Mouse (Mus musculus) forebrain, embryonic 16.5 days (tissue): Measurements from ENCODE around the gene Dnah14. TPM values are rescaled to one million over a fixed set of nuclear protein-coding genes. Genes with fewer than 3 reads are reported as not detected.
"Not testable (repeated sequence)": the region's sequence is repeated elsewhere in the genome, so short reads cannot be mapped to it uniquely, and the experiment has no call there.

Experiments
- ATAC-seq: fragments of 200-750 bp; cut with Nextera tagmentation; 2 replicates; pipeline ENCODE4 v1.8.0; 2017; ENCODE audit warnings: mild to moderate bottlenecking, moderate library complexity
- H3K27ac ChIP-seq: fragments of 300-500 bp; sonication (generic); 2 replicates; pipeline ENCODE4 v1.5.1; 2014; ENCODE audit warnings: low read length, control low read depth
- H3K27me3 ChIP-seq: fragments of 300-500 bp; sonication (generic); replicated peaks from 2 replicates; pipeline ENCODE4 v1.6.1; 2014; ENCODE audit warnings: low read length; ENCODE audit not compliant: control insufficient read depth, insufficient read depth
- H3K36me3 ChIP-seq: fragments of 300-500 bp; sonication (generic); 2 replicates; pipeline ENCODE4 v1.6.1; 2014; ENCODE audit not compliant: control insufficient read depth, insufficient read depth
- H3K4me1 ChIP-seq: fragments of 300-500 bp; sonication (generic); replicated peaks from 2 replicates; pipeline ENCODE4 v1.6.1; 2014; ENCODE audit warnings: low read length; ENCODE audit not compliant: control insufficient read depth, insufficient read depth
- H3K4me2 ChIP-seq: fragments of 300-500 bp; sonication (generic); 2 replicates; pipeline ENCODE4 v1.6.1; 2014; ENCODE audit warnings: mild to moderate bottlenecking, low read length, control low read depth
- H3K4me3 ChIP-seq: fragments of 300-500 bp; sonication (generic); replicated peaks from 2 replicates; pipeline ENCODE4 v1.5.1; 2014; ENCODE audit warnings: mild to moderate bottlenecking, low read length, control low read depth
- H3K9ac ChIP-seq: fragments of 300-500 bp; sonication (generic); replicated peaks from 2 replicates; pipeline ENCODE4 v1.6.1; 2014; ENCODE audit warnings: low read depth, low read length, control low read depth
- H3K9me3 ChIP-seq: fragments of 300-500 bp; sonication (generic); 2 replicates; pipeline ENCODE4 v1.6.1; 2016; ENCODE audit warnings: low read length; ENCODE audit not compliant: control insufficient read depth
- WGBS: fragments of 180-500 bp; shearing (Covaris S2); extraction: QIAGEN DNeasy Blood & Tissue Kit; methylation state at CpG from one replicate; pipeline ENCODE4 v1.1.7; 2014; 5-methylcytosine and 5-hydroxymethylcytosine counted together
- polyA plus RNA-seq: library from polyadenylated mRNA; unstranded; fragments of >200 nt; fragmentation: Nextera tagmentation; extraction: Ambion mirVana; gene quantifications from 2 replicates; pipeline ENCODE4 v1.2.1, GENCODE M21; 2015

The Dnah14 gene
- polyA plus RNA-seq, 1 experiment from 2014 or later, result 0.51 TPM

DNA sequence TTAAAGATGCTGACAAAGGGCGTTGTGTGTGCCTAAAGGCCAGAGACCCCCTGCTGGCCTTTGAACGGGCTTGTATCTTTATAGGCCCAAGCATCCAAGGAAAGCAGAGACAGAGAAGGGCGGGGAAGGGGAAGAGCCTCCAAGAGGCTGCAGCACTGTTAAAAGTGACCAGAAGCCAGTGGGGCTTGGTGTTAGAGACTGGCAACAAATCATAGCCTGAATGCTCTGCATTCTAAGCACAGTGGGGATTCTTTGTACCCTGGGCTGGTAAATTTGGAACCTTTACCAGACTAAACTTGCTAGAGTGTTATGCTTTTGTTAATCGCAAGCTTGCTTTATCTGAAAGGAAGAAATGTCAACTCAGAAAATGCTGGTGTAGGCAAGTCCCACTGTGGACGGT is 163.9 kb downstream of the Dnah14 start:
- H3K27ac ChIP-seq, result no peak overlapping the region
- no peaks in the 10 kb centered on the region for H3K9me3 ChIP-seq
- 47% methylated on average over 5 of the region's 5 CpGs for WGBS
- no peak overlapping the region for H3K4me2 ChIP-seq
- no peak for ATAC-seq
- H3K4me1 ChIP-seq, result no peaks in the 10 kb centered on the region
- H3K9ac ChIP-seq, result no peak overlapping the region
- H3K4me3 ChIP-seq, result no peak overlapping the region
- H3K27me3 ChIP-seq, result no peaks in the 10 kb centered on the region
- H3K36me3 ChIP-seq, result no peaks in the 10 kb centered on the region

GRCm38 (mm10) chr1:181742251-181742885 is 166.0 kb downstream of the Dnah14 start:
- no peaks in the 10 kb centered on the region for H3K27me3 ChIP-seq
- H3K4me1 ChIP-seq, result no peaks in the 10 kb centered on the region
- H3K9me3 ChIP-seq, result no peaks in the 10 kb centered on the region
- no peaks in the 10 kb centered on the region for H3K36me3 ChIP-seq
- no peak overlapping the region for H3K27ac ChIP-seq
- no peak overlapping the region for H3K4me3 ChIP-seq
- 39% methylated on average over 4 of the region's 4 CpGs for WGBS
- H3K4me2 ChIP-seq, result no peak overlapping the region
- no peak for ATAC-seq
- no peak overlapping the region for H3K9ac ChIP-seq

- no peaks in the 10 kb centered on the region for H3K9me3 ChIP-seq
- ATAC-seq, result no peak
- H3K4me2 ChIP-seq, result no peak overlapping the region
- H3K4me1 ChIP-seq, result no peaks in the 10 kb centered on the region
- no peak overlapping the region for H3K27ac ChIP-seq
- no peak overlapping the region for H3K9ac ChIP-seq
- H3K4me3 ChIP-seq, result no peak overlapping the region
- WGBS, result 67% methylated on average over 14 of the region's 14 CpGs
- no peaks in the 10 kb centered on the region for H3K36me3 ChIP-seq
- H3K27me3 ChIP-seq, result no peaks in the 10 kb centered on the region
Observed at GRCm38 (mm10) chr1:181769392-181769791, 193.0 kb downstream of the Dnah14 start.

DNA sequence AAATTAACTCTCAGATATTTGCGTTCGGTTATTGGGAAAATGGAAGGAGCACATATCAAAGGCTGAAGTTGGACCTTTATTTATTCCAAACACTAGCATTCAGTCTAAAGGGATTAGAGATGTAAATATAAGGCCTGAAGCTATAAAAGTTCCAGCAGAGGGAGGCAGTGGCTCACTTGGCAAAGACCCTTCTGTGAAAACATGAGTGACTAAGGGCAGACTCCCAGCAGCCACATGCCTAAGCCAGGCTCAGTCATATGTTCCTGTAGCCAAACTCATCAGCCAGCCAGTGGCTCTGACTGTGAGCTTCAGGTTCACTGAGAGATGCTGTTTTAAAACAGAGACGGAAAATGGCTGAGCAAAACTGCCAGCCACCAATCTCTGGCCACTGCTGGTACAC is 195.5 kb downstream of the Dnah14 start:
- no peaks in the 10 kb centered on the region for H3K4me1 ChIP-seq
- no peak for ATAC-seq
- WGBS, result 93% methylated on average over 3 of the region's 3 CpGs

GRCm38 (mm10) chr1:181776541-181776940 is 200.2 kb downstream of the Dnah14 start:
- Histone ChIP-seq H3K4me3 (no peak overlapping the region), H3K27me3 (no peaks in the 10 kb centered on the region), H3K9ac (no peak overlapping the region), H3K4me1 (no peaks in the 10 kb centered on the region), H3K9me3 (no peaks in the 10 kb centered on the region), H3K4me2 (no peak overlapping the region), H3K27ac (no peak overlapping the region), H3K36me3 (no peaks in the 10 kb centered on the region)
- no peak for ATAC-seq
- WGBS, result 77% methylated on average over 1 of the region's 1 CpGs

More for the DNA sequence above, 195.5 kb downstream of the Dnah14 start:
- H3K27me3 ChIP-seq, result no peaks in the 10 kb centered on the region
- no peak overlapping the region for H3K4me2 ChIP-seq
- no peaks in the 10 kb centered on the region for H3K36me3 ChIP-seq
- no peak overlapping the region for H3K27ac ChIP-seq
- H3K9me3 ChIP-seq, result no peaks in the 10 kb centered on the region
- H3K9ac ChIP-seq, result no peak overlapping the region
- no peak overlapping the region for H3K4me3 ChIP-seq

DNA sequence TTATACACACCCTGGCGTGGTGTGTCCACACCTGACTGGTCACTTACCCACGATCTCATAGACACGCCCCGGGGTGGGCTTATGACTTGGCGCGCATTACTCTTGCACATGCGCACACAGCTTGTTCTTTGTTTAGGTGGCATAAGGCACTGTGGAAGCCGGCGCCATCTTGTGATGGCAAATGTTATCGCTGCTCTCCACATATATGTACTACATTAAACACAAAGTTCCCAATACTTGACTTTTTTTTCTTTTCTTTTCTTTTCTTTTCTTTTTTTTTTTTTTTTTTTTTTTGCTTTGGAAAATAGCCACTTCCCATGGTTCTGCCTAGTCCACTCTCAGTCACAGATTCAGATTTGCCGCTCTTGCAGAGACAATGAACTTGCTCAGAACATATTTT is 206.2 kb downstream of the Dnah14 start:
- not testable (repeated sequence) for H3K4me3 ChIP-seq, H3K27me3 ChIP-seq, H3K27ac ChIP-seq, H3K9ac ChIP-seq, H3K4me2 ChIP-seq, H3K9me3 ChIP-seq, ATAC-seq, H3K36me3 ChIP-seq, H3K4me1 ChIP-seq
- 94% methylated on average over 11 of the region's 11 CpGs for WGBS

DNA sequence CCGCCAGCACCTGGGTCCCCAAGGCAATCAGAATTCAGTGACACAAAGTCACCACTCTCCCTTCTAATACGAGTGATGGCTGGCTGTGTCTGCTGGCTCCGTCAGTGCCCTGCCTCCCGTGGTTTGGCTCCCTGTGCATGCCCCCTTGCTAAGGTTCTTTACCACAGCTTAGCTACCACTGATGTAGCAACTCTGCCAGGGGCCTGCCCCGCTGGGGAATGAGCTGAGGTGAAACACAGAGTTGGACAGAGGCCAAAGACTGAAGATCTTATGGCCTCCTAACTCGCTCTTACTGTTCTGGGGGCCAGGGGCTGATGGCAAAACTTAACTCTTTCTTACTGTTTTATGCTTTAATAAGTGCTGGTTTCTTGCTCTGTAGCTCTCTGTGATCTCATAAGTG is 213.6 kb downstream of the Dnah14 start:
- Histone ChIP-seq H3K9me3 (no peaks in the 10 kb centered on the region), H3K4me2 (no peak overlapping the region), H3K27ac (no peak overlapping the region), H3K9ac (no peak overlapping the region), H3K4me1 (no peaks in the 10 kb centered on the region), H3K36me3 (no peaks in the 10 kb centered on the region), H3K27me3 (no peaks in the 10 kb centered on the region), H3K4me3 (no peak overlapping the region)
- 39% methylated on average over 6 of the region's 6 CpGs for WGBS
- ATAC-seq, result no peak

DNA sequence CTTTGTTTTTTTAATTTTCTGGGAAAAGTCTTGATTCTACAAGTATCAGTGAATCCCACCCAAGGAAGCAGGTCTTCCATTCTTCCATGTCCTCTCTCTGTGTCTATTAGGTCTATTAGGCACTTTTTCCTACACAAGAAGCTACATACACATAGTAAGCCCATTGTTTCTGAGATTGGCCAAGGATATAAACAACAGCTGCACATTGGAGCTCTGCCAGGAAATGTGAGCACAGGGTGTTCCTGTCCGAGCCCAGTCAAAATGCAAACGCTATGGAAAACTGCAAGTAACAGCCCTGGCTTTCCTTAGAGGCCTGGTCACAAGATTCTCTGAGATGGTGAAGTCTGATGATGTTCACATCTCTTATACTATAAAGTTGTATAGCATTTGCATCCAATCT is 217.2 kb downstream of the Dnah14 start:
- ATAC-seq, result no peak

GRCm38 (mm10) chr1:181799911-181800310 is 223.6 kb downstream of the Dnah14 start:
- H3K4me3 ChIP-seq, result no peak overlapping the region
- no peak overlapping the region for H3K27ac ChIP-seq
- no peak for ATAC-seq
- H3K9me3 ChIP-seq, result no peaks in the 10 kb centered on the region
- H3K4me2 ChIP-seq, result no peak overlapping the region
- no peaks in the 10 kb centered on the region for H3K4me1 ChIP-seq
- no peaks in the 10 kb centered on the region for H3K27me3 ChIP-seq
- no peaks in the 10 kb centered on the region for H3K36me3 ChIP-seq
- H3K9ac ChIP-seq, result no peak overlapping the region
- WGBS, result 80% methylated on average over 3 of the region's 3 CpGs

More for the DNA sequence above, 217.2 kb downstream of the Dnah14 start:
- H3K4me2 ChIP-seq, result no peak overlapping the region
- H3K27me3 ChIP-seq, result no peaks in the 10 kb centered on the region
- no peak overlapping the region for H3K9ac ChIP-seq
- H3K36me3 ChIP-seq, result no peaks in the 10 kb centered on the region
- H3K4me1 ChIP-seq, result no peaks in the 10 kb centered on the region
- 21% methylated on average over 2 of the region's 2 CpGs for WGBS
- H3K27ac ChIP-seq, result no peak overlapping the region
- no peak overlapping the region for H3K4me3 ChIP-seq
- no peaks in the 10 kb centered on the region for H3K9me3 ChIP-seq

- no peaks in the 10 kb centered on the region for H3K36me3 ChIP-seq
- no peak overlapping the region for H3K27ac ChIP-seq
- no peak overlapping the region for H3K9ac ChIP-seq
- no peak for ATAC-seq
- no peak overlapping the region for H3K4me2 ChIP-seq
- H3K27me3 ChIP-seq, result no peaks in the 10 kb centered on the region
- WGBS, result 79% methylated on average over 4 of the region's 4 CpGs
- no peak overlapping the region for H3K4me3 ChIP-seq
- H3K9me3 ChIP-seq, result no peaks in the 10 kb centered on the region
- H3K4me1 ChIP-seq, result no peaks in the 10 kb centered on the region
Observed at GRCm38 (mm10) chr1:181800667-181801066, 224.3 kb downstream of the Dnah14 start.
